Mouse (Mus musculus): ENCODE measurements at regions not wholly inside any gene's neighbourhood (a gene's known extent, or its start where the extent isn't known, plus 50 kb on each side); places are given as distances from the start of the nearest gene placed in this dataset.
"Not testable (repeated sequence)": the region's sequence is repeated elsewhere in the genome, so short reads cannot be mapped to it uniquely, and the experiment has no call there.

DNA sequence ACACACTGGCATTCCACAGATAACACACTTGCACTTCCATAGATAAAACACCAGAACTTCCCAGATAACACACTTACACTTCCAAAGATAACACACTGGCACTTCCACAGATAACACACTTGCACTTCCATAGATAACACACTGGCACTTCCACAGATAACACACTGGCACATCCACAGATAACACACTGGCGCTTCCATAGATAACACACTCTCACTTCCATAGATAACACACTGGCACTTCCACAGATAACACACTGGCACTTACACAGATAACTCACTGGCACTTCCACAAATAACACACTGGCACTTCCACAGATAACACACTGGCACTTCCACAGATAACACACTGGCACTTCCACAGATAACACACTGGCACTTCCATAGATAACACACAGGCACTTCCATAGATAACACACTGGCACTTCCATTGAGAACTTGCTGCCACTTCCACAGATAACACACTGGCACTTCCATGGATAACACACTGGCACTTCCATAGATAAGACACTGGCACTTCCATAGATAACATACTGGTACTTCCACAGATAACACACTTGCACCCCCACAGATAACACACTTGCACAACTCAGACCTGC, 170.0 kb upstream of the Afdn start:
- H3K27ac ChIP-seq (ENCODE audit: low read depth, low read length); H3K9me3 ChIP-seq (ENCODE audit: control insufficient read depth, low read length); H3K9ac ChIP-seq (ENCODE audit: low read length); ATAC-seq (ENCODE audit: low FRiP score); DNase-seq (ENCODE audit: low spot score, missing footprints); H3K4me1 ChIP-seq (ENCODE audit: control insufficient read depth, insufficient read depth, low read length); H3K4me2 ChIP-seq; H3K4me3 ChIP-seq (ENCODE audit: low read depth, low read length); H3K36me3 ChIP-seq (ENCODE audit: control insufficient read depth, insufficient read depth, low read length); H3K27me3 ChIP-seq (ENCODE audit: control insufficient read depth, insufficient read depth, low read length): not testable (repeated sequence)
- 71% methylated on average over 1 of the region's 1 CpGs for WGBS
